Mouse (Mus musculus): ENCODE data around the gene Eps8l2. TPM values are rescaled to one million over a fixed set of nuclear protein-coding genes. Genes with fewer than 3 reads are reported as not detected.

The Eps8l2 gene
- polyA plus RNA-seq, 1 experiment, result 39.8 TPM

DNA sequence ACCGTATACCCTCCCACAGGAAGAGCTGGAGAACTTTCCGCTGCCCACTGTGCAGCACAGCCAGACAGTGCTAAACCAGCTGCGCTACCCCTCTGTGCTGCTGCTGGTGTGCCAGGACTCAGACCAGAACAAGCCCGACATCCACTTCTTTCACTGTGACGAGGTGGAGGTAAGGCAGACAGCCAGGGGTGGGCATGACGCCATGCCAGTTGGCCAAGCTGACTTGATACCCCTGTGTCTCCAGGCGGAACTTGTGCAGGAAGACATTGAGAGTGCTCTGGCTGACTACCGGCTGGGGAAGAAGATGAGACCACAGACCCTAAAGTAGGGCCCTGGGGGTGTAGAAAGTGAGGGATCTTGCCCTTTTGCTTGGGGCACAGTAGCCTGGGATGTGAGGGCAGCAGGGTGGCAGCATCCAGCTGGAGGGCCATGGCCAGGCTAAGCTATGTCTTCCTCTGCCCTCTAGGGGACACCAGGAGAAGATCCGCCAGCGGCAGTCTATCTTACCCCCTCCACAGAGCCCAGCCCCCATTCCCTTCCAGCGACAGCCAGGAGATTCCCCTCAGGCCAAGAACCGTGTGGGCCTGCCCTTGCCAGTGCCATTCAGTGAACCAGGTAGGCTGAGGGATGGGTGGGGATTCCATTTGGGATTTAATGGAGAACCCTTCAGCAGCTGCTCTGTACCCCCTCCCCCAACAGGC lies 17.1 kb downstream of the Eps8l2 start:
- H3K36me3 ChIP-seq (ENCODE audit: control insufficient read depth, insufficient read depth, low read length, poor library complexity, severe bottlenecking), result no peaks in the 10 kb centered on the region
- peaks cover 4% of the 10 kb centered on the region for H3K4me1 ChIP-seq (ENCODE audit: control insufficient read depth, insufficient read depth, low read length)
- no peaks in the 10 kb centered on the region for H3K27me3 ChIP-seq (ENCODE audit: control insufficient read depth, insufficient read depth, low read length, poor library complexity, severe bottlenecking)
- TF ChIP-seq EP300 (IDR thresholded peaks at IDR 0.05; ENCODE audit: insufficient read depth, low read depth, low read length) (no peak), CTCF (IDR thresholded peaks at IDR 0.05; ENCODE audit: low read depth, low read length) (peak; percentile 51), POLR2A (IDR thresholded peaks at IDR 0.05; ENCODE audit: insufficient read depth, low read length) (no peak)
- H3K27ac ChIP-seq (ENCODE audit: insufficient read depth, low read length), result no peak overlapping the region
- H3K9me3 ChIP-seq (replicated peaks; ENCODE audit: control insufficient read depth, insufficient read depth, low read length, poor library complexity, severe bottlenecking), result no peaks in the 10 kb centered on the region
- no peak overlapping the region for H3K9ac ChIP-seq (ENCODE audit: low read depth, poor library complexity, severe bottlenecking)
- no peak overlapping the region for H3K4me3 ChIP-seq (ENCODE audit: low read depth, low read length)

DNA sequence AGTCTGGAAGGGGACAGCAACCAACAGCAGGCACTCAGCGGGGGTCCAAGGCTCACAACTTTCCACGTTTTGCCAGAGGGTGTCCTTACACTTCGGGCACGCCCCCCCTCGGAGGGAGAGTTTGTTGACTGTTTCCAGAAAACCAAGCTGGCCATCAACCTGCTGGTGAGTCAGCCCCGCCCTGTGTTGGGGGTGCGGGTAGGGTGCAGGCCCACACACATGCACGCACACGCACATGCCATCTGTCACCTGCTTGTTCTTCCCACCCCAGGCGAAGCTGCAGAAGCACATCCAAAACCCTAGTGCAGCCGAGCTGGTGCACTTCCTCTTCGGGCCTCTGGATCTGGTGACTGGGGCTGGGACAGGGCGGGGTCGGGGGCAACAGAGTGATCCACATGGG lies 18.3 kb downstream of the Eps8l2 start:
- H3K4me1 ChIP-seq (ENCODE audit: control insufficient read depth, insufficient read depth, low read length), result peaks cover 3% of the 10 kb centered on the region
- H3K9ac ChIP-seq (ENCODE audit: low read depth, poor library complexity, severe bottlenecking), result no peak overlapping the region
- H3K27me3 ChIP-seq (ENCODE audit: control insufficient read depth, insufficient read depth, low read length, poor library complexity, severe bottlenecking), result no peaks in the 10 kb centered on the region
- H3K4me3 ChIP-seq (ENCODE audit: low read depth, low read length), result no peak overlapping the region
- H3K27ac ChIP-seq (ENCODE audit: insufficient read depth, low read length), result no peak overlapping the region
- TF ChIP-seq POLR2A (IDR thresholded peaks at IDR 0.05; ENCODE audit: insufficient read depth, low read length) (no peak), EP300 (IDR thresholded peaks at IDR 0.05; ENCODE audit: insufficient read depth, low read depth, low read length) (no peak), CTCF (IDR thresholded peaks at IDR 0.05; ENCODE audit: low read depth, low read length) (no peak)
- no peaks in the 10 kb centered on the region for H3K9me3 ChIP-seq (replicated peaks; ENCODE audit: control insufficient read depth, insufficient read depth, low read length, poor library complexity, severe bottlenecking)
- H3K36me3 ChIP-seq (ENCODE audit: control insufficient read depth, insufficient read depth, low read length, poor library complexity, severe bottlenecking), result no peaks in the 10 kb centered on the region

DNA sequence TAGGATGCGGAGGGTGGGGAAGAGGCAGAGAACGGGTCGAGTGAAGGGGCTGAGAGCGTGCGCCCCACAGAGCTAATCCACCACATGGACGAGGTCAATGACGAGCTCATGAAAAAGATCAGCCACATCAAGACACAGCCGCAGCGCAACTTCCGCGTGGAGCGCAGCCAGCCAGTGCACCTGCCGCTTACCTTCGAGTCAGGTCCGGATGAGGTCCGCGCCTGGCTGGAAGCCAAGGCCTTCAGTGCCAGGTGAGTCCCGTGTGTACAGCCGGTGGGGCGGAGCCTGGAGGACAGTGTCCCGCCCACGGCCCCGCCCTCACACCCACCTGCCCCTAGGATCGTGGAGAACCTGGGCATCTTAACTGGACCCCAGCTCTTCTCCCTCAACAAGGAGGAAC lies 22.8 kb downstream of the Eps8l2 start:
- Histone ChIP-seq H3K36me3 (ENCODE audit: control insufficient read depth, insufficient read depth, low read length, poor library complexity, severe bottlenecking) (no peaks in the 10 kb centered on the region), H3K4me3 (ENCODE audit: low read depth, low read length) (peak overlapping the region; percentile 33), H3K27ac (ENCODE audit: insufficient read depth, low read length) (no peak overlapping the region), H3K27me3 (ENCODE audit: control insufficient read depth, insufficient read depth, low read length, poor library complexity, severe bottlenecking) (no peaks in the 10 kb centered on the region), H3K9me3 (replicated peaks; ENCODE audit: control insufficient read depth, insufficient read depth, low read length, poor library complexity, severe bottlenecking) (no peaks in the 10 kb centered on the region), H3K4me1 (ENCODE audit: control insufficient read depth, insufficient read depth, low read length) (peaks cover under 1% of the 10 kb centered on the region), H3K9ac (ENCODE audit: low read depth, poor library complexity, severe bottlenecking) (no peak overlapping the region)
- TF ChIP-seq EP300 (IDR thresholded peaks at IDR 0.05; ENCODE audit: insufficient read depth, low read depth, low read length), result no peak
- TF ChIP-seq POLR2A (IDR thresholded peaks at IDR 0.05; ENCODE audit: insufficient read depth, low read length), result no peak
- TF ChIP-seq CTCF (IDR thresholded peaks at IDR 0.05; ENCODE audit: low read depth, low read length), result no peak

DNA sequence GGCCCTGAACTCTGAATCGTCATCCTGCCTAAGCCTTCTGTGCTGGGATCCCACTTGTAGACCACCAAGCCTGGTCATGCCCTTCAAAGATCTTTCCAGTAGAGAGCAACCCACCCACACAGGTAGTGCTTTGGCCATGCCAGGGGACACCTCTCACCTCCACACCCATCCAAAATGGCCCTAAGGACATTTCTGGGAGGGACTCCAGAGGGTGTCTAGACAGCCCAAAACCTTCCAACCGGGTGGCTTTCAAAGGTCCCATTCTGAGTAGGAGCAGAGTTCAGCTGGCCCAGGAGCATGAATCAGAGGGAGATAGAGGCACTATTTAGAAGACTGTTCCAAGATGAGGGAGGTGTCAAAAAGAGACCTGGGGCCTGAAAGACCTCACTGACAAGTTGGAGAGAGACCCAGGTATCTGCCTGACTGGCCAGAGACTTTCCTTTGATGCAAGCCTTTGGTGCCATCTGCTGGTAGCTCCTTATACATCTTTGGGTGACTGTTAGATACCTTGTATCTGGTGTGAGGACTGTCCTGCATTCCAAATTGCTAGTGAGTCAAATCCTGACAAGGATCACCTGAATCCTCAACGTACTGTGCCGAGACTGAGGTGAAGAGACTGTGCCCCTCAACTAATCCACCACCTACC lies 24.5 kb downstream of the Eps8l2 start:
- no peaks in the 10 kb centered on the region for H3K36me3 ChIP-seq (ENCODE audit: control insufficient read depth, insufficient read depth, low read length, poor library complexity, severe bottlenecking)
- H3K4me1 ChIP-seq (ENCODE audit: control insufficient read depth, insufficient read depth, low read length), result no peaks in the 10 kb centered on the region
- H3K27me3 ChIP-seq (ENCODE audit: control insufficient read depth, insufficient read depth, low read length, poor library complexity, severe bottlenecking), result no peaks in the 10 kb centered on the region
- no peak overlapping the region for H3K27ac ChIP-seq (ENCODE audit: insufficient read depth, low read length)
- TF ChIP-seq CTCF (IDR thresholded peaks at IDR 0.05; ENCODE audit: low read depth, low read length) (peak; percentile 43), POLR2A (IDR thresholded peaks at IDR 0.05; ENCODE audit: insufficient read depth, low read length) (no peak)
- no peak overlapping the region for H3K4me3 ChIP-seq (ENCODE audit: low read depth, low read length)
- no peaks in the 10 kb centered on the region for H3K9me3 ChIP-seq (replicated peaks; ENCODE audit: control insufficient read depth, insufficient read depth, low read length, poor library complexity, severe bottlenecking)
- no peak overlapping the region for H3K9ac ChIP-seq (ENCODE audit: low read depth, poor library complexity, severe bottlenecking)

DNA sequence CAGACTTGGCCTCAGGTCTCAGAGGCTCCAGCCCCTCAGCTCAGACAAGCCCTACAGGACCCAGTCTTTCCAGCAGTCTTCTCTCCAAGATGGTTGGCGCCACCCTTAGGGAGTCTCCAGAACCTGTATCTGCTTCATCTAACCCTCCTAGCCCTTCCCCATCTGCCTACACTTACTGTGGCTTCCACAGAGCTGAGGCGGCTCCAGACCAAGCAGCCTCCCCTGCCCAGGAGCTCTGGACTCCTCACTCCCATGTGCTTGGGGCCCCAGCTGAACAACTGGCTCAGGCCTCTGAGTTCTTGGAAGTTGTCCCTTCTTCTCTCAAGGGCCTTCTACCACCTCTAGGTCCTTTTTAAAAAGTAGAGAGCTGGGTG lies 25.1 kb downstream of the Eps8l2 start:
- TF ChIP-seq EP300 (IDR thresholded peaks at IDR 0.05; ENCODE audit: insufficient read depth, low read depth, low read length), result no peak
- TF ChIP-seq CTCF (IDR thresholded peaks at IDR 0.05; ENCODE audit: low read depth, low read length), result no peak
- no peak for TF ChIP-seq POLR2A (IDR thresholded peaks at IDR 0.05; ENCODE audit: insufficient read depth, low read length)
- Histone ChIP-seq H3K9me3 (replicated peaks; ENCODE audit: control insufficient read depth, insufficient read depth, low read length, poor library complexity, severe bottlenecking) (no peaks in the 10 kb centered on the region), H3K27me3 (ENCODE audit: control insufficient read depth, insufficient read depth, low read length, poor library complexity, severe bottlenecking) (no peaks in the 10 kb centered on the region), H3K9ac (ENCODE audit: low read depth, poor library complexity, severe bottlenecking) (no peak overlapping the region), H3K36me3 (ENCODE audit: control insufficient read depth, insufficient read depth, low read length, poor library complexity, severe bottlenecking) (no peaks in the 10 kb centered on the region), H3K4me3 (ENCODE audit: low read depth, low read length) (no peak overlapping the region), H3K27ac (ENCODE audit: insufficient read depth, low read length) (no peak overlapping the region), H3K4me1 (ENCODE audit: control insufficient read depth, insufficient read depth, low read length) (no peaks in the 10 kb centered on the region)

DNA sequence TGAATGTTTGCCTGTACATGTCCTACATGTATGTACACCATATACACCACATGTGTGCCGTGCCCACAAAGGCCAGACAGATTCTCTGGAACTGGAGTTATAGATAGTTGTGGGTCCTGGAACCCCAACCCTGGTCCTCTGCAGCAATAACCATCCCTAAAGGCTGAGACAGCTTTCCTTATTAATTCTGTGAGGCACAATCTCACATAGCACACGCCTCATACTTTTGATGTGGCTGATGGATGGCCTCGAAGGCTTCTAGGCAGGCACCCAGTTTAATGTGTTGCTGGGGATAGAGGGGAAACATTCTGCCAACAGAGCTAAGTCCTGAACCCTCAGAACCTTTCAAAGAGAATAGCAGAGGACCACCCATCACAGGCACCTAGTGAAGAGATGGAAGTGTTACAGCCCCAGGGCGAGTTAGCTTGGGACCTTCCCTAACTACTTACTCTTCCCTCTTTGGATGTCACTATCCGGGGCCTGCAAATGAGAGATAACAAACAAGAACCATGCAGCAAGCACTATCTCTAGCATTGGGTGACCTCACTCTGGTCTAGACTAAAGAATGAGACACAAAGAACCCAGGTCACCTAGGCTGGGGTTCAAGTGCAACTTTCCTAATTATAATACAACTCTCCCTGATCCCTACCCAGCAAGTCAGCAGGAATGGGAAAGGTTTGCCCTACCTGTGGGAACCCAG lies 25.8 kb downstream of the Eps8l2 start:
- Histone ChIP-seq H3K27ac (ENCODE audit: insufficient read depth, low read length) (no peak overlapping the region), H3K9ac (ENCODE audit: low read depth, poor library complexity, severe bottlenecking) (no peak overlapping the region), H3K4me3 (ENCODE audit: low read depth, low read length) (no peak overlapping the region), H3K9me3 (replicated peaks; ENCODE audit: control insufficient read depth, insufficient read depth, low read length, poor library complexity, severe bottlenecking) (no peaks in the 10 kb centered on the region), H3K27me3 (ENCODE audit: control insufficient read depth, insufficient read depth, low read length, poor library complexity, severe bottlenecking) (no peaks in the 10 kb centered on the region), H3K4me1 (ENCODE audit: control insufficient read depth, insufficient read depth, low read length) (no peaks in the 10 kb centered on the region), H3K36me3 (ENCODE audit: control insufficient read depth, insufficient read depth, low read length, poor library complexity, severe bottlenecking) (no peaks in the 10 kb centered on the region)
- TF ChIP-seq CTCF (IDR thresholded peaks at IDR 0.05; ENCODE audit: low read depth, low read length) (no peak), EP300 (IDR thresholded peaks at IDR 0.05; ENCODE audit: insufficient read depth, low read depth, low read length) (no peak), POLR2A (IDR thresholded peaks at IDR 0.05; ENCODE audit: insufficient read depth, low read length) (no peak)
